Mouse (Mus musculus) adrenal gland, postnatal 25 days (tissue): ENCODE measurements around the gene Cope. TPM values are rescaled to one million over a fixed set of nuclear protein-coding genes. Genes with fewer than 3 reads are reported as not detected.
A peak's percentile ranks its signal among the peaks of the same experiment; 100 is the strongest.

Experiments used
- DNase-seq: peaks from one replicate; pipeline ENCODE4 v3.0.0; 2021; ENCODE audit warnings: mixed read lengths
- total RNA-seq: library from RNA; stranded (reverse); gene quantifications from 2 replicates; pipeline ENCODE4 v1.2.3, GENCODE M21; 2021

Cope gene
- total RNA-seq, 1 experiment from 2014 or later, result 184 TPM

GRCm38 (mm10) chr8:70347860-70348420 is 45.6 kb downstream of the Cope start:
- no peak for DNase-seq

- no peak for DNase-seq
Measured at GRCm38 (mm10) chr8:70351035-70351999, 49.0 kb downstream of the Cope start.

- DNase-seq, result no peak
Measured at GRCm38 (mm10) chr8:70352000-70352384, 49.7 kb downstream of the Cope start.

- DNase-seq, result peak; percentile 45
Measured at GRCm38 (mm10) chr8:70352657-70353151, 50.4 kb downstream of the Cope start.

GRCm38 (mm10) chr8:70353194-70353817 is 51.0 kb downstream of the Cope start, which contains the start of gene Upf1:
Upf1 (minus strand) TSS chr8:70353278.
- peak; percentile 100 for DNase-seq

GRCm38 (mm10) chr8:70354004-70354403 is 51.7 kb downstream of the Cope start:
- no peak for DNase-seq

GRCm38 (mm10) chr8:70356111-70356510 is 53.8 kb downstream of the Cope start:
- DNase-seq, result no peak

- no peak for DNase-seq
Measured at GRCm38 (mm10) chr8:70359411-70359810, 57.1 kb downstream of the Cope start.

- DNase-seq, result no peak
Measured at GRCm38 (mm10) chr8:70360769-70361168, 58.5 kb downstream of the Cope start.

- DNase-seq, result no peak
Measured at GRCm38 (mm10) chr8:70361484-70362032, 59.2 kb downstream of the Cope start.

Other genes starting within 250 kb of the Cope start
- 0.43 and 1.9 TPM in 2 replicates for gene Tm6sf2, start 229.6 kb upstream of the Cope start, total RNA-seq
- 0.12 and 0.43 TPM in 2 replicates for gene Hapln4, start 219.1 kb upstream of the Cope start, total RNA-seq
- 0.29 and 0.30 TPM in 2 replicates for gene Ncan, start 181.6 kb upstream of the Cope start, total RNA-seq
- gene Nr2c2ap, start 171.2 kb upstream of the Cope start, total RNA-seq, result 21.1 and 21.3 TPM in 2 replicates
- gene Rfxank, start 163.4 kb upstream of the Cope start, total RNA-seq, result 14.6 and 17.6 TPM in 2 replicates
- gene Borcs8, start 163.0 kb upstream of the Cope start, total RNA-seq, result 70.3 and 71.8 TPM in 2 replicates
- 0.79 TPM in 1 of 2 replicates, not detected in the other for gene Mef2b, start 162.8 kb upstream of the Cope start, total RNA-seq
- 55.6 and 76.6 TPM in 2 replicates for gene Tmem161a, start 130.2 kb upstream of the Cope start, total RNA-seq
- 57.7 and 65.6 TPM in 2 replicates for gene Slc25a42, start 90.2 kb upstream of the Cope start, total RNA-seq
- 45.2 and 50.7 TPM in 2 replicates for gene Sugp2, start 68.3 kb upstream of the Cope start, total RNA-seq
- gene Armc6, start 68.1 kb upstream of the Cope start, total RNA-seq, result 11.3 and 20.8 TPM in 2 replicates
- gene Homer3, start 19.7 kb upstream of the Cope start, total RNA-seq, result 20.2 and 23.0 TPM in 2 replicates
- gene Ddx49, start within 50 bp of the Cope start, total RNA-seq, result 50.1 and 64.7 TPM in 2 replicates
- 2.9 and 3.4 TPM in 2 replicates for gene Cers1, start 13.3 kb downstream of the Cope start, total RNA-seq
- 2.0 TPM in 1 of 2 replicates, not detected in the other for gene Gdf1, start 27.3 kb downstream of the Cope start, total RNA-seq
- 71.3 and 76.9 TPM in 2 replicates for gene Upf1, start 50.8 kb downstream of the Cope start, total RNA-seq
- 0.27 TPM in 1 of 2 replicates, not detected in the other for gene Comp, start 71.0 kb downstream of the Cope start, total RNA-seq
- gene Crtc1, start 137.1 kb downstream of the Cope start, total RNA-seq, result 23.9 and 28.8 TPM in 2 replicates
- 22.3 and 24.9 TPM in 2 replicates for gene Klhl26, start 174.4 kb downstream of the Cope start, total RNA-seq
- gene Tmem59l, start 184.8 kb downstream of the Cope start, total RNA-seq, result 10.1 and 10.2 TPM in 2 replicates
- gene Crlf1, start 190.6 kb downstream of the Cope start, total RNA-seq, result 0.18 TPM in 1 of 2 replicates, not detected in the other
- 141 and 158 TPM in 2 replicates for gene Rex1bd, start 204.2 kb downstream of the Cope start, total RNA-seq
- 1,380 and 1,587 TPM in 2 replicates for gene Uba52, start 208.3 kb downstream of the Cope start, total RNA-seq
- gene Fkbp8, start 225.2 kb downstream of the Cope start, total RNA-seq, result 361 and 404 TPM in 2 replicates
- 68.9 and 85.4 TPM in 2 replicates for gene Kxd1, start 225.4 kb downstream of the Cope start, total RNA-seq
- gene Ell, start 236.9 kb downstream of the Cope start, total RNA-seq, result 24.3 and 29.8 TPM in 2 replicates